Mouse (Mus musculus) ZHBTc4 (cell line): ENCODE measurements around the gene Gm47955.
"Not testable (repeated sequence)": the region's sequence is repeated elsewhere in the genome, so short reads cannot be mapped to it uniquely, and the experiment has no call there.

Source experiments
- DNase-seq: peaks from one replicate; pipeline ENCODE4 v3.0.0-alpha.2; 2011; ENCODE audit warnings: low read depth, low spot score

The Gm47955 gene

GRCm38 (mm10) chr1:82959870-82960385 is at the start of gene Gm47955:
Gm47955 (plus strand) TSS chr1:82960286.
- peak; percentile 78 for DNase-seq

GRCm38 (mm10) chr1:82913025-82913424 is 47.1 kb upstream of the Gm47955 start, which contains the start of gene A030005L19Rik:
A030005L19Rik (plus strand) TSS chr1:82913325.
- peak; percentile 38 for DNase-seq

GRCm38 (mm10) chr1:82913434-82913833 is 46.7 kb upstream of the Gm47955 start:
- not testable (repeated sequence) for DNase-seq

GRCm38 (mm10) chr1:82924650-82925049 is 35.4 kb upstream of the Gm47955 start, which contains the start of gene A030014E15Rik:
A030014E15Rik (plus strand) TSS chr1:82924917.
- no peak for DNase-seq

- not testable (repeated sequence) for DNase-seq
These were observed 29.5 kb upstream of the Gm47955 start for GRCm38 (mm10) chr1:82930558-82930957.

- not testable (repeated sequence) for DNase-seq
These were observed 28.8 kb upstream of the Gm47955 start, which contains the start of gene Gm6217 for GRCm38 (mm10) chr1:82931326-82931725. Gm6217 (minus strand) TSS chr1:82931399.

- DNase-seq, result no peak
These were observed 21.4 kb upstream of the Gm47955 start for GRCm38 (mm10) chr1:82938666-82939065.

GRCm38 (mm10) chr1:82942505-82942904 is 17.6 kb upstream of the Gm47955 start:
- DNase-seq, result not testable (repeated sequence)

- not testable (repeated sequence) for DNase-seq
These were observed 16.8 kb upstream of the Gm47955 start, which contains the start of gene A030003K21Rik for GRCm38 (mm10) chr1:82943295-82943694. A030003K21Rik (minus strand) TSS chr1:82943388.

GRCm38 (mm10) chr1:82946029-82946428 is 14.1 kb upstream of the Gm47955 start:
- not testable (repeated sequence) for DNase-seq

GRCm38 (mm10) chr1:82948601-82949000 is 11.5 kb upstream of the Gm47955 start:
- DNase-seq, result peak; percentile 64

- DNase-seq, result not testable (repeated sequence)
These were observed 4.2 kb upstream of the Gm47955 start, which contains the start of gene Gm7544 for GRCm38 (mm10) chr1:82955913-82956312. Gm7544 (minus strand) TSS chr1:82956013.

GRCm38 (mm10) chr1:82966413-82966812 is 6.3 kb downstream of the Gm47955 start:
- no peak for DNase-seq

GRCm38 (mm10) chr1:82972046-82972445 is 12.0 kb downstream of the Gm47955 start:
- DNase-seq, result no peak

GRCm38 (mm10) chr1:82973244-82973643 is 13.2 kb downstream of the Gm47955 start:
- DNase-seq, result no peak

GRCm38 (mm10) chr1:82973901-82974300 is 13.8 kb downstream of the Gm47955 start:
- peak; percentile 67 for DNase-seq

- no peak for DNase-seq
These were observed 14.3 kb downstream of the Gm47955 start for GRCm38 (mm10) chr1:82974342-82974741.

GRCm38 (mm10) chr1:82975750-82976149 is 15.7 kb downstream of the Gm47955 start:
- no peak for DNase-seq

- DNase-seq, result no peak
These were observed 17.8 kb downstream of the Gm47955 start for GRCm38 (mm10) chr1:82977840-82978239.

- no peak for DNase-seq
These were observed 26.7 kb downstream of the Gm47955 start for GRCm38 (mm10) chr1:82986738-82987137.

GRCm38 (mm10) chr1:82987530-82988198 is 27.6 kb downstream of the Gm47955 start:
- DNase-seq, result peak; percentile 66

- no peak for DNase-seq
These were observed 31.0 kb downstream of the Gm47955 start for GRCm38 (mm10) chr1:82991062-82991461.

GRCm38 (mm10) chr1:82991596-82991995 is 31.5 kb downstream of the Gm47955 start:
- DNase-seq, result no peak
